Mouse (Mus musculus): ENCODE measurements around the gene Trim40. TPM values are rescaled to one million over a fixed set of nuclear protein-coding genes. Genes with fewer than 3 reads are reported as not detected.

The Trim40 gene
- total and polyA plus RNA-seq, 2 experiments from 2014 or later: not detected

- no peak for TF ChIP-seq CTCF (IDR thresholded peaks at IDR 0.05; ENCODE audit: low read depth)
- H3K4me1 ChIP-seq (ENCODE audit: insufficient read depth, low read length): no peaks in the 10 kb centered on the region
- no peaks in the 10 kb centered on the region for H3K27me3 ChIP-seq (ENCODE audit: insufficient read depth, low read length)
- no peaks in the 10 kb centered on the region for H3K36me3 ChIP-seq (ENCODE audit: insufficient read depth, low read length)
- no peak overlapping the region for H3K9ac ChIP-seq (replicated peaks; ENCODE audit: low read length)
- no peak overlapping the region for H3K27ac ChIP-seq
- ATAC-seq: no peak
- DNase-seq (ENCODE audit: low spot score): no peak
- H3K9me3 ChIP-seq (ENCODE audit: low read length): no peaks in the 10 kb centered on the region
- no peak overlapping the region for H3K4me2 ChIP-seq (ENCODE audit: low read depth, low read length)
- WGBS: 59% methylated on average over 4 of the region's 4 CpGs
- no peak overlapping the region for H3K4me3 ChIP-seq (ENCODE audit: low read length)
Observed at GRCm38 (mm10) chr17:36909802-36910201, 19.9 kb upstream of the Trim40 start.

DNA sequence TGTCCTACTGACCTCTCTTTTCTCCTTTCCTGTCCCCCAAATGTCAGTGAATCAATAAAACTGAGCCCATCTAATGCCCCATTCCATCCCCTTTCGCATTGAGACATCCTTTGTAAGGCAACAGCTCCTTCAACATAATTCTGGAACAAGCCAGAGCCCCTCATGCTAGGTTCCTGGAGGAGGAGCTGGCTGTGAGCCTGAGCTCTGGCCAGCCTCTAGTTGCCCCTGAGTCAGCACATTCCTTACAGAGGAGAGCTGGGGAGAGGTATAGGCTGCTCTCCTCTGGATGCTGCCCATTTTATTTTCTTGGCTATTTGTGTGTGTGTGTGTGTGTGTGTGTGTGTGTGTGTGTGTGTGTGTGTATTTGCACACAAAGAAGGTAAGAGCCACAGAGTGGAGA lies 18.3 kb upstream of the Trim40 start:
- no peak overlapping the region for H3K4me2 ChIP-seq (ENCODE audit: low read depth, low read length)
- WGBS: 31% methylated on average over 1 of the region's 1 CpGs
- no peaks in the 10 kb centered on the region for H3K4me1 ChIP-seq (ENCODE audit: insufficient read depth, low read length)
- H3K9ac ChIP-seq (replicated peaks; ENCODE audit: low read length): no peak overlapping the region
- ATAC-seq: no peak
- no peak overlapping the region for H3K27ac ChIP-seq
- no peaks in the 10 kb centered on the region for H3K27me3 ChIP-seq (ENCODE audit: insufficient read depth, low read length)
- no peaks in the 10 kb centered on the region for H3K9me3 ChIP-seq (ENCODE audit: low read length)
- no peak overlapping the region for H3K4me3 ChIP-seq (ENCODE audit: low read length)
- no peak for DNase-seq (ENCODE audit: low spot score)
- no peak for TF ChIP-seq CTCF (IDR thresholded peaks at IDR 0.05; ENCODE audit: low read depth)
- H3K36me3 ChIP-seq (ENCODE audit: insufficient read depth, low read length): no peaks in the 10 kb centered on the region

DNA sequence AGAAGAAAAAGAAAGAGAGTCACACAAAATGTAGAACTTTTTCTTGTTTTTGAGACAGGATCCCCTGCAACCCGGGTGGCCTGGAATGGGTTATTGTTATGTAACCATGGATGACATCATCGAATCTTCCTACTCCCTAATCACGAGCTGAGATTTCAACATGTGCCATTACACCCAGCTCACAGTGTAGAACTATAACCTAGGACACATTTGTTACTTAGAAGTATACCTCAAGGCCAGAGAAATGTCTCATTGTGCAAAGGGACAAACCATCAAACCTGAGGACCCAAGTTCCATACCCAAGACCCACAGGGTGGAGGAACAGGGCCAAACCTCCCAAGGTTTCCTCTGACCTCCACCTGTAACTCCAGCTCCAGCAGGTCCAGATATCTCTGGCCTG lies 13.7 kb upstream of the Trim40 start:
- H3K27me3 ChIP-seq (ENCODE audit: insufficient read depth, low read length): no peaks in the 10 kb centered on the region
- no peaks in the 10 kb centered on the region for H3K36me3 ChIP-seq (ENCODE audit: insufficient read depth, low read length)
- no peaks in the 10 kb centered on the region for H3K4me1 ChIP-seq (ENCODE audit: insufficient read depth, low read length)
- TF ChIP-seq CTCF (IDR thresholded peaks at IDR 0.05; ENCODE audit: low read depth): no peak
- no peak for DNase-seq (ENCODE audit: low spot score)
- no peak overlapping the region for H3K9ac ChIP-seq (replicated peaks; ENCODE audit: low read length)
- no peak overlapping the region for H3K4me2 ChIP-seq (ENCODE audit: low read depth, low read length)
- H3K27ac ChIP-seq: no peak overlapping the region
- H3K4me3 ChIP-seq (ENCODE audit: low read length): no peak overlapping the region
- no peak for ATAC-seq
- H3K9me3 ChIP-seq (ENCODE audit: low read length): no peaks in the 10 kb centered on the region
- WGBS: 72% methylated on average over 3 of the region's 3 CpGs

DNA sequence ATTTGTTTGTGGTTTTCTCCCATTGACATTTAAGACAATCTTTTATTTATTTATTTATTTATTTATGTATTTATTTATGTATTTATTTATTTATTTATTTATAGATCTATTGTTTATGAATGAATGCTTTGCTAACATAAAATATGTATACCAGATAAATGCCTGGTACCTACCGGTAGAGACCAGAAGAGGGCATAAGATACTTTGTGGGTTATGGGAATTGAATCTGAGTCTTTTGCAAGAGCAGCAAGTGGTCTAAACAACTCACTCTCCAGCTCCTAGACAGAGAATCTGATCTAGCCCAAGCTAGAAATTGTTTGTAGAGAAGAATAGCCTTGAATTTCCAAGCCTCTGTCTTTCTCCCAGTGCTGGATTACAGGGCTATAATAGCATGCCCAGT lies 10.8 kb upstream of the Trim40 start:
- WGBS: 35% methylated on average over 1 of the region's 1 CpGs
- no peak for ATAC-seq
- no peak overlapping the region for H3K9ac ChIP-seq (replicated peaks; ENCODE audit: low read length)

GRCm38 (mm10) chr17:36900001-36900400 lies 10.1 kb upstream of the Trim40 start:
- Histone ChIP-seq H3K4me3 (ENCODE audit: low read length) (no peak overlapping the region), H3K4me1 (ENCODE audit: insufficient read depth, low read length) (no peaks in the 10 kb centered on the region)
- TF ChIP-seq CTCF (IDR thresholded peaks at IDR 0.05; ENCODE audit: low read depth): no peak

More for the DNA sequence above, 10.8 kb upstream of the Trim40 start:
- no peaks in the 10 kb centered on the region for H3K9me3 ChIP-seq (ENCODE audit: low read length)
- no peak overlapping the region for H3K4me2 ChIP-seq (ENCODE audit: low read depth, low read length)
- H3K4me1 ChIP-seq (ENCODE audit: insufficient read depth, low read length): no peaks in the 10 kb centered on the region
- H3K4me3 ChIP-seq (ENCODE audit: low read length): no peak overlapping the region
- no peak overlapping the region for H3K27ac ChIP-seq
- no peak for DNase-seq (ENCODE audit: low spot score)
- no peak; the same call in 1 of the 2 replicates for TF ChIP-seq CTCF (IDR thresholded peaks at IDR 0.05; ENCODE audit: low read depth)
- no peaks in the 10 kb centered on the region for H3K27me3 ChIP-seq (ENCODE audit: insufficient read depth, low read length)
- H3K36me3 ChIP-seq (ENCODE audit: insufficient read depth, low read length): no peaks in the 10 kb centered on the region

DNA sequence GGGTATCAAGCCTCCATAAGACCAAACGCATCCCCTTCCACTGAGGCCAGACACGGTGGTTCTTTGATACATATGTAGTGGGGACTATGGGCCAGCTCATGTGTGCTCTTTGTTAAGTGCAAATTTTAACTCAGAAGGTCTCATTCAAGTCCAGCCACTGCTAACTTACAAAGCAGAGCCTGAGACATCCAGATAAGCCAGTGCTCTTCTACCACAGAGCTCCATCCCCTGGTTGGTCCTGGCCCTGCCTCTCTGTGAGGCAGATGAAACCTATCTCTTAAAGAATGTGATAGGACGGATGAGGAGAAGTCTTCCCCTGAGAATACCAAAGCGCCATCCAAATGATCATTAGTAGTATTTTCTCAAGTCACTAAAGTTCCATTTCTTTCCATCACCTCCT lies 9.5 kb upstream of the Trim40 start:
- DNase-seq (ENCODE audit: low spot score) (no peak), ATAC-seq (no peak)
- Histone ChIP-seq H3K27ac (no peak overlapping the region), H3K4me2 (ENCODE audit: low read depth, low read length) (no peak overlapping the region), H3K4me1 (ENCODE audit: insufficient read depth, low read length) (no peaks in the 10 kb centered on the region), H3K4me3 (ENCODE audit: low read length) (no peak overlapping the region), H3K27me3 (ENCODE audit: insufficient read depth, low read length) (no peaks in the 10 kb centered on the region), H3K36me3 (ENCODE audit: insufficient read depth, low read length) (no peaks in the 10 kb centered on the region), H3K9me3 (ENCODE audit: low read length) (no peaks in the 10 kb centered on the region), H3K9ac (replicated peaks; ENCODE audit: low read length) (no peak overlapping the region)
- 86% methylated on average over 4 of the region's 4 CpGs for whole genome bisulfite sequencing
- no peak for TF ChIP-seq CTCF (IDR thresholded peaks at IDR 0.05; ENCODE audit: low read depth)

More at GRCm38 (mm10) chr17:36900001-36900400, 10.1 kb upstream of the Trim40 start:
- Histone ChIP-seq H3K27me3 (ENCODE audit: insufficient read depth, low read length) (no peaks in the 10 kb centered on the region), H3K4me2 (ENCODE audit: low read depth, low read length) (no peak overlapping the region), H3K36me3 (ENCODE audit: insufficient read depth, low read length) (no peaks in the 10 kb centered on the region), H3K27ac (no peak overlapping the region), H3K9me3 (ENCODE audit: low read length) (no peaks in the 10 kb centered on the region), H3K9ac (replicated peaks; ENCODE audit: low read length) (no peak overlapping the region)
- DNase-seq (ENCODE audit: low spot score) (no peak), ATAC-seq (no peak)
- WGBS: 79% methylated on average over 5 of the region's 5 CpGs

DNA sequence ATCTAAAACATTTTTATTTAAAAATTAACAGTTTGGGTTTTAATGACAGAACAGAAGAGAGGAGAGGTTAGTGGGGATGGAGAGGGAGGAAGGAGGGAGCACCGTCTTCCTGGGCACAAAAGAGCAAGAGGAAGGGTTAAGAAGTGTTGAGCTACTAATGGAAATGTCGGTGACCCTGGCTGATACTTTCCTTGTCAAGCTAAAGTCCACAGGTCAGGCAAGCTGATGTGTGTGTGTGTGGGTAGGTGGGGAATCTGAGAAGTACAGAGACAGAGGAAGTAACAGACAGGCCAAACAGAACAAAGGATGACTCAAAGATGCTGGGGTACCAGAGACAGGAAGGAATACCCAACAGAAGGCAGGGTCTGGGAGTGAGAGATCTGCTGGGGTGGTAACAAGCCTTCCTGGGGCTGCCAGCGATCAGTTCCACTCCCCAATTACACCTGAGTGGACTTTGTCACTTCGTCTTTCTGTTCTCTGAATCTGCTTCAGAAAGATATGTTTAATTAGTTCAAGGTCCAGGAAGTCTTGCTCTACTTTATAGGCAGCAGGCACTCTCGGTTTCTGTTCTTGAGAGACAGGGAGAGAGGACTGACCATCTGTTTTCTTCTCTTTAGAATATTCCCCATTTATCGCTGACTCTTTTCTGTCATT lies 7.8 kb upstream of the Trim40 start, which contains the start of gene Trim31:
Gene Trim31, plus strand, starts transcription at position 567 of the 654 bp plus-strand sequence.
- Histone ChIP-seq H3K9ac (replicated peaks; ENCODE audit: low read length) (no peak within 1 kb of the TSS), H3K27me3 (ENCODE audit: insufficient read depth, low read length) (no peaks in the 10 kb centered on the region), H3K27ac (no peak within 1 kb of the TSS), H3K36me3 (ENCODE audit: insufficient read depth, low read length) (no peaks in the 10 kb centered on the region), H3K9me3 (ENCODE audit: low read length) (no peaks in the 10 kb centered on the region), H3K4me2 (ENCODE audit: low read depth, low read length) (no peak within 1 kb of the TSS), H3K4me1 (ENCODE audit: insufficient read depth, low read length) (no peaks in the 10 kb centered on the region), H3K4me3 (ENCODE audit: low read length) (no peak within 1 kb of the TSS)
- DNase-seq (ENCODE audit: low spot score) (no peak), ATAC-seq (no peak)
- TF ChIP-seq CTCF (IDR thresholded peaks at IDR 0.05; ENCODE audit: low read depth): no peak
- 72% methylated on average over 6 of the region's 6 CpGs for WGBS

Data from hindbrain, postnatal 0 days (tissue).